Mouse (Mus musculus): ENCODE measurements around the gene Oser1.

DNA sequence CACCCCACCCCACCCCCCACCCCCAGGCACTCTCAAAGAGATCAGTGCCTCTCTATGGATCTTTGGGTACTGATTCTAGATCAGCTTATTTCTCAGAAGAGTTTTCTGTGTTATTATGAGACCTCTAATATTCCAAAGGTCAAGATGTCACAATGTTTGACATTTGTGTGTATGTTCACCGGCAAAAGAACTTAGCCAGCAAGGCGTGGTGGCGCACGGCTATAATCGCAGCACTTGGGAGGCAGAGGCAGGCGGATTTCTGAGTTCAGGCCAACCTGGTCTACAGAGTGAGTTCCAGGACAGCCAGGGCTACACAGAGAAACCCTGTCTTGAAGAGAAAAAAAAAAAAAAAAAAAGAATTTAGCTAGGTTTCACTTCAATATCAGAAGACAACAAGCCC is 7.5 kb downstream of the Oser1 start:
- TF ChIP-seq POLR2A (IDR thresholded peaks at IDR 0.05; ENCODE audit: insufficient read depth, low read depth, low read length) (no peak), CTCF (IDR thresholded peaks at IDR 0.05; ENCODE audit: insufficient read depth, low read depth, low read length) (no peak)

Data from olfactory bulb, adult 2 months (tissue).